Mouse (Mus musculus) megakaryocyte, embryonic 14.5 days (primary cell): ENCODE measurements at regions not wholly inside any gene's neighbourhood (a gene's known extent, or its start where the extent isn't known, plus 50 kb on each side); places are given as distances from the start of the nearest gene placed in this dataset.

Source experiments
- FLI1 ChIP-seq: IDR thresholded peaks from 2 replicates; pipeline ENCODE4 v1.6.1; 2012; ENCODE audit warnings: low read length, inconsistent platforms, mixed read lengths
- GATA1 ChIP-seq: IDR thresholded peaks from 3 replicates; pipeline ENCODE4 v1.6.1; 2012; ENCODE audit warnings: mixed read lengths, low read length, inconsistent platforms, borderline replicate concordance

DNA sequence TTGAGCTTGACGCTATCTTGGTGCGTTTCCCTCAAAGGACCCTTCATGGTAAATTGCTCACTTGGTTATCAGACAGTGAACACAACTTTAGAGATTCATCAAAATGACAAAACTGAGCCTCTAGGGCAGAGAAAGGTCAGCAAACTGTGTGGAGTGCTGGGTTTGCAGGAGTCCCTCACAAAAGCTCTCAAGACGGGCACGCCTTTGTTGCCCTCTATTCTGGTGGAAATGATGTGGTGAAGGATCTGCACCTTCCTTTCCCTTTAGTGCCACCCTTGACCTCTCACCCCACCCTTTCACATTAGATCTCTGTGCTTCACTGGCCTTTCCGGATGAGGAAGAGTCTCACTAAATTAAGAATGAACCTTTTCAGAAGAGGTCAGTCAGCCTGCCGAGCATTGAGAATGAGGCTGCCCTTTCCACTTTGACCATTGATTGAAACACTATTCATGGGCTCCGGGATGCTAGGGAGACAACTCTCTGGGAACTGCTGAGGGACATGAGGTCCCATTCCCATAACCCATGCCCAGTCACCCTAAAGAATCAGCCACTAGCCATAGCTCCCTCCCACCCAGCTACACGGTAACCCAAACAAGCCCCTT lies 182.9 kb upstream of the Sfrp2 start:
- TF ChIP-seq GATA1 (no peak), FLI1 (no peak)
